Mouse (Mus musculus): Measurements from ENCODE around the gene Dennd2a. TPM values are rescaled to one million over a fixed set of nuclear protein-coding genes. Genes with fewer than 3 reads are reported as not detected.
"Not testable (repeated sequence)": the region's sequence is repeated elsewhere in the genome, so short reads cannot be mapped to it uniquely, and the experiment has no call there.

Dennd2a gene
- polyA plus RNA-seq, 1 experiment from 2014 or later: 33.4 TPM

DNA sequence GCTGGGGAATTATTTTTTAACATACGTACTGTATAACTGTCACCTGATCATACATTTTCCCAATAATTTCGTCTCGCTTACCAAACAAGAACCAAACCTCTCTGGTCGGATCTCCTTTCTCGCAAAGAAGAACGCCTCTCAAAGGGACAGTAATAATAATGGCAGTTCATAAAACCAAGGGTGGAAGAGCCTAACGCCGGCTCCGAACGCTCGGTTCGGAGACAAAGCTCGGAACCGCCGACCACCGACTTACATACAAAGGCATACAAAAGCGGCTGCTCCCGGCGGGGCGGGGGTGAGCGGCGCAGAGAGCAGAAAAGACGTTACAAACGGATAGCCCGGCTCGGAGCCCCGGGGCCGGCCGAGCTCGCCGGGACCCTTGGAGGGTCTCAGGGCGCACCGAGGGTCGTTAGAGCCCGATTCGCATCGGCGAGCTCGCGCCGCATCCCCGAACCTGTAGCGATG, 138.2 kb downstream of the Dennd2a start:
- Histone ChIP-seq H3K9me3 (no peaks in the 10 kb centered on the region), H3K4me3 (peak overlapping the region; percentile 88), H3K4me1 (peaks cover 24% of the 10 kb centered on the region), H3K27me3 (ENCODE audit: poor library complexity, severe bottlenecking) (peaks cover 23% of the 10 kb centered on the region), H3K36me3 (replicated peaks) (no peaks in the 10 kb centered on the region), H3K27ac (peak overlapping the region; percentile 92)
- peak; percentile 61 for DNase-seq (ENCODE audit: extremely low spot score, low spot score)
- WGBS: under 1% methylated on average over 43 of the region's 43 CpGs

GRCm38 (mm10) chr6:39416654-39417053, 141.0 kb downstream of the Dennd2a start:
- H3K36me3 ChIP-seq (replicated peaks); H3K9me3 ChIP-seq; H3K4me3 ChIP-seq; DNase-seq (ENCODE audit: extremely low spot score, low spot score); H3K27ac ChIP-seq: not testable (repeated sequence)
- Histone ChIP-seq H3K4me1 (peaks cover 28% of the 10 kb centered on the region), H3K27me3 (ENCODE audit: poor library complexity, severe bottlenecking) (peaks cover 12% of the 10 kb centered on the region)

GRCm38 (mm10) chr6:39415762-39416161, 141.9 kb downstream of the Dennd2a start:
- peaks cover 12% of the 10 kb centered on the region for H3K27me3 ChIP-seq (ENCODE audit: poor library complexity, severe bottlenecking)
- no peaks in the 10 kb centered on the region for H3K36me3 ChIP-seq (replicated peaks)
- H3K9me3 ChIP-seq: no peaks in the 10 kb centered on the region
- DNase-seq (ENCODE audit: extremely low spot score, low spot score): peak; percentile 67
- H3K27ac ChIP-seq: no peak overlapping the region
- 52% methylated on average over 3 of the region's 5 CpGs for WGBS
- H3K4me1 ChIP-seq: peaks cover 26% of the 10 kb centered on the region
- H3K4me3 ChIP-seq: no peak overlapping the region

DNA sequence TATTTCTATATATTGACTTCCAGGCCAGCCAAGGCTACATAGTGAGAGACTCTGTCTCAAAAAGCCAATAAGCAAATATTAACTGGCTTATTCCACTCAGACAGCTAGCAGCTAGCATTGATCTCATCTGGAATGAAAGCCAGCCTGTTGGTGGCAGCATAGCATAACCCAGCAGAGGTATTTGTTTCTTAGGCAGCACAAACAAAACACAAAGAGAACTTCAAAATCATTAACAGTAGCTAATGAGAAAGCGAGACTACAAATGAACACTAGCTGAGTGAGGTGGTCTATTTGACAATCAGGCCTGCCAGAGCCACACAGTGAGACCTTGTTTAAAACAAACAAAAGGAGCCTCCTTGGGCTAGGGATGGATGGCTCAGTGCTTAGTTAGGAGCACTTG, 143.6 kb downstream of the Dennd2a start:
- WGBS: 91% methylated on average over 1 of the region's 1 CpGs

More for the DNA sequence above, 143.6 kb downstream of the Dennd2a start:
- Histone ChIP-seq H3K4me1 (peaks cover 20% of the 10 kb centered on the region), H3K9me3 (no peaks in the 10 kb centered on the region), H3K27me3 (ENCODE audit: poor library complexity, severe bottlenecking) (peaks cover 12% of the 10 kb centered on the region), H3K36me3 (replicated peaks) (peaks cover 7% of the 10 kb centered on the region), H3K27ac (no peak overlapping the region), H3K4me3 (no peak overlapping the region)
- DNase-seq (ENCODE audit: extremely low spot score, low spot score): no peak

Other genes starting within 250 kb of the Dennd2a start
- 38.8 and 41.0 TPM in 2 replicates for gene Slc37a3, start 180.2 kb downstream of the Dennd2a start, polyA plus RNA-seq (2016; fragmentation: Nextera tagmentation; extraction: Ambion mirVana)
- gene Rab19, start 176.7 kb downstream of the Dennd2a start, polyA plus RNA-seq (2016; fragmentation: Nextera tagmentation; extraction: Ambion mirVana): 0.48 and 0.67 TPM in 2 replicates
- 62.1 and 65.2 TPM in 2 replicates for gene Mkrn1, start 137.4 kb downstream of the Dennd2a start, polyA plus RNA-seq (2016; fragmentation: Nextera tagmentation; extraction: Ambion mirVana)
- gene Adck2, start 16.0 kb upstream of the Dennd2a start, polyA plus RNA-seq (2016; fragmentation: Nextera tagmentation; extraction: Ambion mirVana): 19.1 and 22.1 TPM in 2 replicates
- 0.74 TPM in 1 of 2 replicates, not detected in the other for gene Gm42420, start 27.9 kb upstream of the Dennd2a start, polyA plus RNA-seq (2016; fragmentation: Nextera tagmentation; extraction: Ambion mirVana)
- gene Ndufb2, start 34.7 kb upstream of the Dennd2a start, polyA plus RNA-seq (2016; fragmentation: Nextera tagmentation; extraction: Ambion mirVana): 253 and 270 TPM in 2 replicates
- gene Braf, start 167.6 kb upstream of the Dennd2a start, polyA plus RNA-seq (2016; fragmentation: Nextera tagmentation; extraction: Ambion mirVana): 18.6 and 18.8 TPM in 2 replicates